Mouse (Mus musculus): ENCODE results near the gene Gna12.

Gene Gna12

GRCm38 (mm10) chr5:140830314-140831063 lies at the start of gene Gna12:
Gene Gna12, minus strand, starts transcription at chr5:140830431.
- DNase-seq (ENCODE audit: low read depth, low spot score), result peak; percentile 99

GRCm38 (mm10) chr5:140878644-140879043 lies 48.4 kb upstream of the Gna12 start:
- no peak for DNase-seq (ENCODE audit: low read depth, low spot score)

DNA sequence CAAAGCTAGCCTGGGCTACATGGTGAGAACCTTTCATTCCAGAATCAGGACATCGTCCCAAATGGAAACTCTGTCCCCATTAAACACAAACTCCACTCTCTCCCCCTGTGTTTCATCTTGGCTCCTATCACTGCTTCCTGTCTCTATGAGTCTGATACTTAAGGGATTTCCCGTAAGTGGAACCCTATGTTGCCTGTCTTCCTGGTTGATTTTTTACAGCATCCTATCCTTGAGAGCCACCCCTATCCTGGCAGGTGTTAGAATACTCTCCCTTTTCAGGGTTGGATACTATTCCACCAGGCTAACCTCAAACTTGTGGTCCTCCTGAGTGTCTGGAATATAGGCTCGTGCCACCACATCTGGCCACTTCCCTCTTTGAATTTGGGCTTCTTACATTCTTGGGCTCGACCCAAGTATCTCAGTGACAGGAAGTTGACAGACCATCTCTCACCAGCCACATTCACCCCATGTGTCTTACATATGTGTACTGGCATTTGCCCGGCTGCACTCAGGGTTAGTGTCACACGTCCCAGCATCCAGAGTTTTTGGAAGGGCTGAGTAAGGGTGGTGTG lies 43.6 kb upstream of the Gna12 start:
- DNase-seq (ENCODE audit: low read depth, low spot score), result no peak

GRCm38 (mm10) chr5:140873039-140873551 lies 42.9 kb upstream of the Gna12 start:
- no peak for DNase-seq (ENCODE audit: low read depth, low spot score)

- no peak for DNase-seq (ENCODE audit: low read depth, low spot score)
These were observed 42.4 kb upstream of the Gna12 start for GRCm38 (mm10) chr5:140872532-140873038.

DNA sequence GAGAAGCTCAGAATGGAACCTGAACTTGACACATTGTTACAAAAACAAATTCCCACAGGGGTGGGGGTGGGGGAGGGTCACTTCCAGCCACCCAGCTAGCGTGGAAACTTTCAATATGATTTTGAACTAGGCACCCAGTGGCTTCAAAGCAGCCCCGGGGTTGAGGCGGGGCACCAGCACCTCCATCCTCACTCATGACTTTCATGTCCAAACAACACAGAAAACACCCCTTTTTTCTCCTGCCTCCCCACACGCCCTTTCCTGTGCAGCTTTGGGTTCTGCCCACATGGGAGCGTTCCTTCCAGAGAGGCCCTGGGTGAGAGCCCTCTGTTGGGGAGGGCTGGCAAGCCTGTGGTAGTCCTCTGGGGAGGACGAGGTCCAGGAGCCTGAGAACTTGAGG lies 41.0 kb upstream of the Gna12 start:
- DNase-seq (ENCODE audit: low read depth, low spot score), result no peak

GRCm38 (mm10) chr5:140869034-140869433 lies 38.8 kb upstream of the Gna12 start:
- DNase-seq (ENCODE audit: low read depth, low spot score), result peak; percentile 59

DNA sequence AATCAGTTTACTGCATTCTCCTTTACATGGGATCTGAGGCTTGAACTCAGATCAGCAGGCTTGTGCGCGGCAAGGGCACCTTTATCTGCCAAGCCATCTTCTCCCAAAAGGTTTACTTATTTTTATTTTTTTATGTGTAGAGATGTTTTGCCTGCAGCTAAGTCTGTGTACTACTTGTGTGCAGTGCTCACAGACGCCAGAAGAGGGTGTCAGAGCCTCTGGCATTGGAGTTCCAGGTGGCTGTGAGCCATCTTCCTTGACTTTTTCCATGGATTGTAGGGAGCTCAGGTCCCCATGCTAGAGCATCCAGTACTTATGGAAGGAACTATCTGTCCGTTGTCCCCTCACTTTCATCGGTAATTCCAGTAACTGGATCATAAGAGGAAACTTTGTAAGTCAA lies 29.5 kb upstream of the Gna12 start:
- DNase-seq (ENCODE audit: low read depth, low spot score), result no peak

DNA sequence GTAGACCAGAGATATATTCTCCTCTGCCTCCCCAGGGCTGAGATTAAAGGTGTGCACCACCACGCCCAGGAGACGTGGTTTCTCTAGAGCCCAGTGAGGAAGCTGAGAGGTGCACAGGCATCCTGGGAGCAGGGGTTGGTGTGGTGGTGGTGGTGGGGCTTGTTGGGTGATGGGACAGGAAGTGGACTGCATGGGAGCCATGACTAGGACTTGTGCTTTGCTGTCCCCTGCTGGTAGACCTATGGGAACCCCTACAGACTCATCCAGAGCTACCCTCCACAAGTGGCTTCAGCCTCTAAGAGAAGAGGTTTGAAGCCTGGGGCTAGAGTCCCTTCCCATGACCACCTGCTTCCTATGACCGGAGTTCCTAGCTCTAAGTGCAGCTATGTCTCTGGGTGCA lies 28.1 kb upstream of the Gna12 start:
- no peak for DNase-seq (ENCODE audit: low read depth, low spot score)

DNA sequence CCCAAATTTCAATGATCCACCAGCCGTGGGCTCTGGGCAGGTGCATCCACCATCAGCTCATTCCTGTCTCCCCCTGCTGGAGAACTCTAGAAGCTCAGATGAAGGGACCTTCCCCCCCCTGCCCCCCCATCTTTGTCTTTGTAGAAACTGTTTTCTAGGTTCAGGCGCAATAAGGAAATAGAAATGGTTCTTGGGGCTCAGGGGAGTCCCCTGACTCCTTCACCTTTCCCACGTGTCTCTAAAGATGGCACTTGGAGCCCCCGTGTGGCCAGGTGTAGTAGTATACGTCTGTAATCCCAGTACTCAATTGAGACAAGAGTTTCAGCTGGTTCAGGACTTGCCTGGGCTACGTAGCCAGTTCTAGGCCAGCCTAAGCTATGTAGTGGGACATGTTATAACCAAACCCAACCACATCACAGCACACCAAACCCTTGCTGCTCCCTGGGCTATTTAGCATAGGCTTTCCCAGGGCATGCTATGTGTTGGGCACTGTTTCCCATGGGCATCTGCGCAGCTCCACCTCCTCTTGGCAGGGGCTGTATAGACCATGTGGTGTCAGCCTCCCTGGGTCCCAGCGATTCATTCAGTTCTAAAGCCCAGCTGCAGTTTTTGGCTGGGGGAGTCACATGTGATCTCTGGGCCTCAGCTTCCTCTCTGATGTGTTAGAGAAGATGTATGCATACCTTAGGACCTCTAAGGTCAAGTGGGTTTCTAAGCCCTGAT lies 27.4 kb upstream of the Gna12 start:
- no peak for DNase-seq (ENCODE audit: low read depth, low spot score)

DNA sequence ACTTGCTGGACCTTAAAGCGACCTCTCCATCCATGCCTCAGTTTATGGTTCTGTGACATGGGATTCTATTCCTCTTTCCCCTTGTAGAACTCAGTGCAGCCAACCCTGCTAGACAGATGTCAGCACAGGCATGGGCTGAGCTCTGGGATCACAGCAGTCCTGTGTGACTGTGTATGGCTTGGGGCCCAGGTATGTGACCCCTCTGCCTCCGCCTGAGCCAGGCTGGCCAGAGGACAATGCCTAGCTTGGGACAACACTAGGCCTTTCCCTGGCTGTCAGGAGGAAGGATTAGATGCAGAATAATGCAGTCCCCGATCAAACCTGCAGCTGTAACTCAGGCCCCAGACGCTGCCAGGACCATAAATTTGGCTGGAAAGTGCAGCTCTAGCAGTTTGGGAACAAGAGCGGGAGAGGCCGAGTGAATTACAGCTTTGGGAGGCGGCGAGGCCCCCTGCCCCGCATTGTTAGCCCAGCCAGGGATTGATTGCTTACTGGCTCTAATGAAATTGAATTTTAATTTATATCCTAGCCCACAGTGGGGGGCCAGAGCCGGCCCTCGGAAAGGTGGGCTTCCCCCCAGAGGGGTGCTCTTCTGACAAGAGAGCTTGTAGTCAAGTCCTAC lies 25.8 kb upstream of the Gna12 start:
- no peak for DNase-seq (ENCODE audit: low read depth, low spot score)

- DNase-seq (ENCODE audit: low read depth, low spot score), result peak; percentile 42
These were observed 24.5 kb upstream of the Gna12 start for GRCm38 (mm10) chr5:140854700-140855099.

DNA sequence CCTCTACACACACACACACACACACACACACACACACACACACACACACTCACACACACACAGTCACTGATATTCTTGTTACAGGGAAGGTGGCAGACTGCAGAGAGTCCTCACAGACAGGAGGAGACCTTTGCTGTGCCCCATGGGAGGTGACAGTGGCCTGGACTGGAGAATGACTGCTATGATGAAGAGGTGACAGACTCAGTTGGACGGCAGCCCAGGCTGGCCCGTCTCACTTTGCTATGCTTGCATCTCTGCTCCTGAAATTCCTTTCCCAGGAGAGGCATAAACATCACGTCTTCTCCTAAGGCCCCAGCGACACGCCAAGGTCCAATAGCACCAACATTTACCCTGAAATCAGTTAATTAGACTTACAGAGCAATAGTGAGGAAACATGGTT lies 23.5 kb upstream of the Gna12 start:
- DNase-seq (ENCODE audit: low read depth, low spot score), result no peak

GRCm38 (mm10) chr5:140852435-140852996 lies 22.3 kb upstream of the Gna12 start:
- DNase-seq (ENCODE audit: low read depth, low spot score), result no peak

DNA sequence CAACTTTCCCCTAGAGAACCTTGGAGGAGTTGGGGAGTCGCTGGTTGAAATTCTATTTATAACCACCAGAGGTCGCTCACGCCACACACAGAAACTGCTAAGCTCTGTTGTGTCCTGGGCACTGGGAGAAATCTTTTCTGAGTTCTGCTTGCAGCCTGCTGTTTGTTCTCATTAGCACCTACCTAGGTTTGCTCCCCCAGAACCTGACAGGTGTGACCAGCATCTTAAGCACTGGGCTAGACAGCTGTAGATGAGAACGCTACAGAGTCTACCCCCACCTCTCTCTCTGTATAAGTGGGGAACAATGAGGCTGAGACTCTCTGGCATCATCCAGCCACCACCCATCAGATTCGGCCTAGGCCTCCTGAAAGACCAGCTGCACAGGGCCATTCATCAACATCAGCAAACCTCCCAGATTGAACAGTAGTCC lies 17.1 kb upstream of the Gna12 start:
- peak; percentile 64 for DNase-seq (ENCODE audit: low read depth, low spot score)

DNA sequence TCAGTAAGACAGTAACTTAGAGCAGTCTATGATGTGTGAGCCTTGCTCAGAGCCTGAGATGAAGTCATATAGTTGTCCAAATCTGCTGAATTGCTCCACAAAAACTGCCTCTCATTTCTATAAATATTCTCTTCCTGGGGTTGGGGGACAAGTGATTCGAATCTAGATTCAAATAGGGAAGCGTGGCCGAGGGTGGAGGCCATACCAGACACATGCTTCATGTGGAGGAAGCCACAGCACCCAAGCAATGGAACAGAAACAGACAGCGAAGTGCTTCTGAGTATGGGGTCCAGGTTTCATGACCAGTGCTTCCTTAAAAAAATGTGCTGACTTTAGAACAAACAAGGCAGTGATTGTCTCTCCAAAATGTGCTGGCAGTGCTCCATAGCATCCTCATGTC lies 11.7 kb upstream of the Gna12 start:
- DNase-seq (ENCODE audit: low read depth, low spot score), result no peak

DNA sequence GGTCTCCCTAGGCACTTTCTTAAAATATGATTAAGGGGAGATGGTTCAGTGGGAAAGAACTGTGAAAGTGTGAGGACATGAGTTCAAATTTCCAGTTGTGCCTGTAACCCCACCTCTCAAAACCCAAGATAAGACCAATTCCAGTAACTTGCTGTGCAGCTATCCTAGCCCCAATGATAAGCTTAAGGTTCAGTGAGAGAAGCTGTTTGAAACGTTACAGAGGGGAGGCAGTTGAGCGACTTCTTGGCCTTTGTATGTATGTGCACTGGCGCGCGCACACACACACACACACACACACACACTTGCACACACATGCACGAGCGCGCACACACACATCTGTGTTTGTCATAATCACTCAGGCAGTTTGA lies 817 bp upstream of the Gna12 start:
- no peak for DNase-seq (ENCODE audit: low read depth, low spot score)

DNA sequence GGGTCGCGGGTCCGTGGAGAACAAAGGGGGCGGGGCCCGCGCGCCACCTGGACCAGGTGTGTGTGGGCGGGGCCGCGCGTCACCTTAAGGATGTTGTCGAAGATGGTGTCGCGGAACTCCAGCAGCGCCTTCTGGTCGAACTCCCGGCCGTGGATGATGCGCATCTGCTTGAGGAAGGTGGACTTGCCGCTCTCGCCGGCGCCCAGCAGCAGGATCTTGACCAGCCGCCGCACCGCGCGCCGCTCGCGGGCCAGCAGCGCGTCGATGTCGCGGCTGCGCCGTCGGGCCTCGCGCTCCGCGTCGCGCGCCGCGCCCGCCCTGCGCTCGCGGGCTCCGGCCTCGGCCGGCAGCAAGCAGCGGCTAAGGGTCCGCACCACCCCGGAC lies 328 bp downstream of the Gna12 start:
- DNase-seq (ENCODE audit: low read depth, low spot score), result no peak

GRCm38 (mm10) chr5:140829081-140829910 lies 935 bp downstream of the Gna12 start:
- DNase-seq (ENCODE audit: low read depth, low spot score), result no peak

- DNase-seq (ENCODE audit: low read depth, low spot score), result no peak
These were observed 1.9 kb downstream of the Gna12 start for GRCm38 (mm10) chr5:140828363-140828762.

DNA sequence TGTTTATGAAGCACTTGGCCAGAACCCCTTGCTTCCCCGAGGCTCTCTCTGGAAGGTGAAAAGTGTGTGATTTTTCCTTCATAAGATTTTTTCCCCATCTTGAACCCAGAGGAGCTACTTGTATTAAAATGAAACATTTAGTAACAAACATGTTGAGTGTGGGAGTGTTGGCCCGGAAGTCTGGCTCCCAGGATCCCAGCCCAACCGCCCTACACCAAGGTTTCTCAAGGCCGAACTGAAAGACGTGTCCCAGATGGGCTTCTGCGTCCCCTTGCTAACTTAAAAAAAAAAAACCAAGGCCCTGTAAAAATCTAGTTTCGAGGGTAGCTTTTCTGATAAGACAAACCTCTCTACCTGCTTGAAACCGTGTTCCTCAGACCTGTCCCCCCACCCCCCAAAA lies 2.3 kb downstream of the Gna12 start:
- DNase-seq (ENCODE audit: low read depth, low spot score), result no peak
